Mouse (Mus musculus) hindbrain, embryonic 12.5 days (tissue): ENCODE data around the gene Ushbp1. TPM values are rescaled to one million over a fixed set of nuclear protein-coding genes. Genes with fewer than 3 reads are reported as not detected.
A peak's percentile ranks its signal among the peaks of the same experiment; 100 is the strongest.
"Not testable (repeated sequence)": the region's sequence is repeated elsewhere in the genome, so short reads cannot be mapped to it uniquely, and the experiment has no call there.

Experiments used
- ATAC-seq: fragments of 200-750 bp; cut with Nextera tagmentation; 2 replicates; pipeline ENCODE4 v1.8.0; 2017; ENCODE audit warnings: moderate TSS enrichment; ENCODE audit not compliant: low FRiP score
- H3K27ac ChIP-seq: fragments of 300-500 bp; sonication (generic); 2 replicates; pipeline ENCODE4 v1.5.1; 2016; ENCODE audit warnings: mild to moderate bottlenecking
- H3K27me3 ChIP-seq: fragments of 300-500 bp; sonication (generic); 2 replicates; pipeline ENCODE4 v1.6.1; 2016; ENCODE audit warnings: mild to moderate bottlenecking
- H3K36me3 ChIP-seq: fragments of 300-500 bp; sonication (generic); 2 replicates; pipeline ENCODE4 v1.6.1; 2016; ENCODE audit warnings: mild to moderate bottlenecking
- H3K4me1 ChIP-seq: fragments of 300-500 bp; sonication (generic); 2 replicates; pipeline ENCODE4 v1.6.1; 2016
- H3K4me2 ChIP-seq: fragments of 300-500 bp; sonication (generic); replicated peaks from 2 replicates; pipeline ENCODE4 v1.6.1; 2016; ENCODE audit warnings: mild to moderate bottlenecking
- H3K4me3 ChIP-seq: fragments of 300-500 bp; sonication (generic); 2 replicates; pipeline ENCODE4 v1.5.1; 2016; ENCODE audit warnings: mild to moderate bottlenecking
- H3K9ac ChIP-seq: fragments of 300-500 bp; sonication (generic); 2 replicates; pipeline ENCODE4 v1.6.1; 2016; ENCODE audit warnings: mild to moderate bottlenecking, moderate library complexity
- H3K9me3 ChIP-seq: fragments of 300-500 bp; sonication (generic); replicated peaks from 2 replicates; pipeline ENCODE4 v1.6.1; 2016; ENCODE audit warnings: mild to moderate bottlenecking
- WGBS: fragments of 180-500 bp; shearing (Covaris S2); methylation state at CpG from one replicate; pipeline ENCODE4 v1.1.7; 2016; 5-methylcytosine and 5-hydroxymethylcytosine counted together
- polyA plus RNA-seq: library from polyadenylated mRNA; unstranded; fragments of >200 nt; fragmentation: Nextera tagmentation; extraction: Ambion mirVana; gene quantifications from 2 replicates; pipeline ENCODE4 v1.2.1, GENCODE M21; 2016

The Ushbp1 gene
- 5.7 and 6.8 TPM in 2 replicates for polyA plus RNA-seq

GRCm38 (mm10) chr8:71395629-71396028 is at the start of gene Ushbp1:
TSS of gene Ushbp1 (minus strand) at chr8:71395802.
- Histone ChIP-seq H3K4me2 (peak within 1 kb of the TSS; percentile 95), H3K9me3 (no peaks in the 10 kb centered on the region), H3K27ac (peak within 1 kb of the TSS; percentile 52), H3K27me3 (no peaks in the 10 kb centered on the region), H3K4me3 (peak within 1 kb of the TSS; percentile 78), H3K36me3 (peaks cover 13% of the 10 kb centered on the region), H3K9ac (no peak within 1 kb of the TSS), H3K4me1 (peaks cover 8% of the 10 kb centered on the region)
- ATAC-seq, result no peak
- WGBS, result 84% methylated on average over 9 of the region's 9 CpGs

- H3K27me3 ChIP-seq, result peaks cover 5% of the 10 kb centered on the region; the same call in 1 of the 2 replicates
- H3K4me1 ChIP-seq, result no peaks in the 10 kb centered on the region
- no peaks in the 10 kb centered on the region for H3K36me3 ChIP-seq
- H3K4me2 ChIP-seq, result no peak overlapping the region
- H3K9ac ChIP-seq, result no peak overlapping the region
- no peak overlapping the region for H3K4me3 ChIP-seq
- ATAC-seq, result no peak
- no peak overlapping the region for H3K27ac ChIP-seq
- no peaks in the 10 kb centered on the region for H3K9me3 ChIP-seq
- WGBS, result 84% methylated on average over 7 of the region's 7 CpGs
These were observed 49.5 kb upstream of the Ushbp1 start for GRCm38 (mm10) chr8:71445096-71445495.

- Histone ChIP-seq H3K9me3 (no peaks in the 10 kb centered on the region), H3K27me3 (peaks cover 5% of the 10 kb centered on the region; the same call in 1 of the 2 replicates), H3K4me3 (no peak overlapping the region), H3K9ac (no peak overlapping the region), H3K36me3 (no peaks in the 10 kb centered on the region), H3K4me1 (no peaks in the 10 kb centered on the region), H3K4me2 (no peak overlapping the region), H3K27ac (no peak overlapping the region)
- no peak for ATAC-seq
- under 1% methylated on average over 7 of the region's 7 CpGs for WGBS
These were observed 45.8 kb upstream of the Ushbp1 start for GRCm38 (mm10) chr8:71441404-71441803.

DNA sequence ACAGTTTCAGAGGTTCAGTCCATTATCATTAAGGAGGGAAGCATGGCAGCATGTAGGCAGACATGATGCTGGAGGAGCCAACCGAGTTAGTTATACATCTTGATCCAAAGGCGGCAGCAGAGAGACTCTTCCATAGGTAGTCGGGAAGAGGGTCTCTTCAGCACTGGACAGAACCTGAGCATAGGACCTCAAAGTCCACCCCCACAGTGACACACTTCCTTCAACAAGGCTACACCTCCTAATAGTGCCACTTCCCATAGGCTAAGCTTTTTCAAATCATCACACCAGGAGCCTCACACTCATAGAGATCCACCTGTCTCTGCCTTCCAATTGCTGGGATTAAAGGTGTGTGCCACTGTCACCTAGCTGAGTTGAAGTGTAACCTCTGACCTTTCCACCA is 41.4 kb upstream of the Ushbp1 start:
- WGBS, result 56% methylated on average over 3 of the region's 3 CpGs
- Histone ChIP-seq H3K27me3 (peaks cover 3% of the 10 kb centered on the region; the same call in 1 of the 2 replicates), H3K4me1 (no peaks in the 10 kb centered on the region), H3K9ac (no peak overlapping the region), H3K36me3 (no peaks in the 10 kb centered on the region), H3K27ac (no peak overlapping the region), H3K4me2 (no peak overlapping the region), H3K9me3 (0 out of 2 replicates have a peak, but pooled peaks cover 3% of the 10 kb centered on the region), H3K4me3 (no peak overlapping the region)
- no peak for ATAC-seq

DNA sequence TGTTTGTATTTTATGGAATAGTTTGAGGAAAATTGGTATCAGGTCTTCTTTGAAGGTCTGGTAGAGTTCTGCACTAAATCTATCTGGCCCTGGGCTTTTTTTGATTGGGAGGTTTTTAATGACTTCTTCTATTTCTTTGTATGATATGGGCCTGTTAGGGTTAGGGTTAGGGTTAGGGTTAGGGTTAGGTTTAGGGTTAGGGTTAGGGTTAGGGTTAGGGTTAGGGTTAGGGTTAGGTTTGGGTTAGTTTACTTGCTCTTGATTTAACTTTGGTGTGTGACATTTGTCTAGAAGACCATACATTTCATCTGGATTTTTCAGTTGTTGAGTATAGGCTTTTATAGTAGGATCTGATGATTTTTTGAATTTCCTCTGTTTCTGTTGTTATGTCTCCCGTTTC is 37.3 kb upstream of the Ushbp1 start:
- H3K9ac ChIP-seq, H3K9me3 ChIP-seq, H3K4me3 ChIP-seq, H3K4me1 ChIP-seq, H3K27me3 ChIP-seq, H3K27ac ChIP-seq, ATAC-seq, H3K36me3 ChIP-seq, H3K4me2 ChIP-seq: not testable (repeated sequence)
- 83% methylated on average over 1 of the region's 1 CpGs for WGBS

- Histone ChIP-seq H3K9me3 (0 out of 2 replicates have a peak, but pooled peaks cover 11% of the 10 kb centered on the region), H3K27me3 (no peaks in the 10 kb centered on the region), H3K27ac (no peak overlapping the region), H3K4me3 (no peak overlapping the region), H3K36me3 (no peaks in the 10 kb centered on the region), H3K9ac (no peak overlapping the region), H3K4me1 (no peaks in the 10 kb centered on the region), H3K4me2 (no peak overlapping the region)
- ATAC-seq, result no peak
These were observed 26.5 kb upstream of the Ushbp1 start for GRCm38 (mm10) chr8:71422121-71422520.

- H3K4me3 ChIP-seq, result no peak overlapping the region
- no peak overlapping the region for H3K9ac ChIP-seq
- H3K27ac ChIP-seq, result no peak overlapping the region
- no peak overlapping the region for H3K4me2 ChIP-seq
- H3K4me1 ChIP-seq, result peaks cover 10% of the 10 kb centered on the region
- no peak for ATAC-seq
- H3K36me3 ChIP-seq, result peaks cover 14% of the 10 kb centered on the region; the same call in 1 of the 2 replicates
- H3K27me3 ChIP-seq, result no peaks in the 10 kb centered on the region
- H3K9me3 ChIP-seq, result no peaks in the 10 kb centered on the region
- 46% methylated on average over 11 of the region's 11 CpGs for WGBS
These were observed 16.1 kb upstream of the Ushbp1 start for GRCm38 (mm10) chr8:71411535-71412273.

DNA sequence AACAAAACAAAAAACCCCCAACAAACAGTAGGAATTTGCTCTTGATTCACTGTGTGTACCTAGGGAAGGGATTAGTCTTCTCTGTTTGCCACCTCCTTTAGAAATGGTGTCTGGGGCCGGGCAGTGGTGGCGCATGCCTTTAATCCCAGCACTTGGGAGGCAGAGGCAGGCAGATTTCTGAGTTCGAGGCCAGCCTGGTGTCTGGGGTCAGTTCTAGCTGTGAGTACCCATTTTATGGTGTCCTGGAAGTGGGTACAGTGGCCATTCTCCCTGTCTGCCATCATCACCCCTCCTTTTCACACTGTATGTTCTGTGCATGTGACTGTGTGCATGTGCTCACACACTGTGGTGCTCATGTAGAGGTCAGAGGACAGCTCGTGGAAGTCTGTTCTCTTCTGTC is 12.6 kb upstream of the Ushbp1 start:
- 95% methylated on average over 4 of the region's 4 CpGs for WGBS

GRCm38 (mm10) chr8:71407441-71407840 is 11.8 kb upstream of the Ushbp1 start:
- Histone ChIP-seq H3K4me3 (peak overlapping the region; percentile 49; the same call in 1 of the 2 replicates), H3K27me3 (no peaks in the 10 kb centered on the region), H3K27ac (no peak overlapping the region), H3K4me1 (peaks cover 19% of the 10 kb centered on the region), H3K4me2 (peak overlapping the region; percentile 82; the same call in 1 of the 2 replicates), H3K9me3 (no peaks in the 10 kb centered on the region), H3K9ac (no peak overlapping the region), H3K36me3 (peaks cover 17% of the 10 kb centered on the region; the same call in 1 of the 2 replicates)
- WGBS, result 93% methylated on average over 14 of the region's 14 CpGs
- ATAC-seq, result no peak

More for the DNA sequence above, 12.6 kb upstream of the Ushbp1 start:
- H3K4me1 ChIP-seq, result peaks cover 19% of the 10 kb centered on the region
- peaks cover 17% of the 10 kb centered on the region; the same call in 1 of the 2 replicates for H3K36me3 ChIP-seq
- H3K27me3 ChIP-seq, result no peaks in the 10 kb centered on the region
- no peak overlapping the region for H3K4me3 ChIP-seq
- H3K27ac ChIP-seq, result no peak overlapping the region
- H3K9ac ChIP-seq, result no peak overlapping the region
- H3K9me3 ChIP-seq, result no peaks in the 10 kb centered on the region
- ATAC-seq, result no peak
- H3K4me2 ChIP-seq, result no peak overlapping the region

DNA sequence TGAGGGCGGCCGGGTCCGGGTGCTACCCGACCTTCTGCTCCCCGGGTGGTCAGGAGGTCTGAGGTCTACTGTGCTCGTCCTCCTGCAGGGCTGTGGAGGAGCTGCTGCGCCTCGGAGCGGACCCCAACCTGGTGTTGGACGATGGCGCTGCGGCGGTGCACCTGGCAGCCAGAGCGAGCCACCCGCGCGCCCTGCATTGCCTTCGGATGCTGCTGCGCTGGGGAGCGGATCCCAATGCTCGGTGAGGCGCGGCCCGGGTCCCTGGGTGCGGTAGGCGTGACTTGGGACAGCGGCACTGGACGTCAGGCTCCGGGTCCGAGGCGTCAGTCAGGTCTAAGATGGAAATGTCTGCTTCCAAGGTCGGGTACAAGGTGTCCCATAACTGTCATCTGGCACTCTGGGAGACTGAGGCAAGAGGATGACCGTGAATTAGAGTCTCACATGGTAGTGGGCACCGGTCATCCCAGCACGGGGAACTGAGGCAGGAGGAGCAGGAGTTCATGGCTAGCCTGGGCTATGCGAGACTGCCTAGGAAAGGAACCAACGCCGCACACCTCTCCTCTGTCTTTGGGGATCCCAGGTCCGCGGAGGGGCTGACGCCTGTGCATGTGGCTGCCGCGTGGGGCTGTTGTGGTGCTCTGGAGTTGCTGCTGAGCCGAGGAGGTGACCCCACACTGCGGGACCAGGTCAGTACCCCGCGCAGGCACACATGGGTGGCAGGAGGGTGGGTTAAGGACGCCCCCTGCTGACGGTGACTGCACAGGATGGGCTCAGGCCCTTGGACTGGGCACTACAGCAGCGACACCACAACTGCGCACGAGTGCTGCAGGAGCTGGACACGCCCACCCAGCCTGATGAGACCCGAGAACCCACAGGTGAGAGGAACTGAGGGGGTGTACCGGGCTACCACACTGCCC is 10.8 kb upstream of the Ushbp1 start:
- Histone ChIP-seq H3K4me3 (peak overlapping the region; percentile 49), H3K4me2 (peak overlapping the region; percentile 82), H3K9me3 (no peaks in the 10 kb centered on the region), H3K27me3 (no peaks in the 10 kb centered on the region), H3K27ac (no peak overlapping the region), H3K36me3 (peaks cover 17% of the 10 kb centered on the region; the same call in 1 of the 2 replicates), H3K4me1 (peaks cover 16% of the 10 kb centered on the region), H3K9ac (peak overlapping the region; percentile 50)
- peak; percentile 74 for ATAC-seq
- under 1% methylated on average over 55 of the region's 55 CpGs for WGBS

DNA sequence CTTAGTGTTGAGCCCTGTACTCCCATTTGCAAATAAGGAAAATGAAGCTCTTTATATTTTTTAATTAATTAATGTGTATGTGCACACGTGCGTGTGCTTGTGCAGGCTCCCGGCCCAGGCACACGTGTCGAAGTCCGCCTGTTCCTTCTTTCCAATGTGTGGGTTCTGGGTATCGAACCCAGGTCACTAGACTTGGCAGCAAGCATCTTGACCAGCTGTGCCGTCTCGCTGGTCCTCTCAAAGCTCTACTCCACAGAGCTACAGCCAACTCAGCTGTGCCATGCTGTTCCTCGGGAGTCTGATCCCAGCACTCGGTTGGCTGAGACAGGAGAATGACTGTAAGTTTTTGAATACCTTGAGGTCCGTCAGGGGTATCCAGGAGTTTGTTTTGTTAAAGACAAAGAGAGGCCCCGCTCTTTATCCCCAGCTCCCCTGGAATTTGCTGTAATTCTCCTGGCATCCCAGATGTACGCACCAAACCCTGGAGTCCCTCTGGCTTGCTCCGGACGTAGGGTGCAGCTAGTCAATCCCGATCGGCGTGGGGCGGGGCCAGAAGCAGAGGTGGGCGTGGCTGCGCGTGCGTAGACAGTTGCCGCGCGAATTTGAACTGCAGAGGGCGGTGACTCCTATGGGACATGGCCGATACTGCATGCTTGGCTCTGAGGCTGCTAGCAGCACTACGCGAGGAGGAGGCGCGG is 9.9 kb upstream of the Ushbp1 start, which contains the start of gene Ankle1:
TSS of gene Ankle1 (plus strand) at position 610 of the 698 bp plus-strand sequence.
- peaks cover 16% of the 10 kb centered on the region for H3K4me1 ChIP-seq
- H3K27me3 ChIP-seq, result no peaks in the 10 kb centered on the region
- WGBS, result 16% methylated on average over 33 of the region's 33 CpGs
- H3K4me3 ChIP-seq, result peak within 1 kb of the TSS; percentile 49
- 0 out of 2 replicates have a peak within 1 kb of the TSS, but pooled peaks have one; percentile 37 for H3K27ac ChIP-seq
- H3K4me2 ChIP-seq, result peak within 1 kb of the TSS; percentile 82
- H3K9me3 ChIP-seq, result no peaks in the 10 kb centered on the region
- peaks cover 17% of the 10 kb centered on the region; the same call in 1 of the 2 replicates for H3K36me3 ChIP-seq
- ATAC-seq, result peak; percentile 92
- peak within 1 kb of the TSS; percentile 50 for H3K9ac ChIP-seq
